Mouse (Mus musculus) erythroblast, embryonic 14.5 days (primary cell): ENCODE results near the gene Ccm2.

ENCODE experiments used
- GATA1 ChIP-seq: IDR thresholded peaks from 2 replicates; pipeline ENCODE4 v1.6.1; 2012; ENCODE audit warnings: low read length, inconsistent platforms, mixed read lengths
- TAL1 ChIP-seq: IDR thresholded peaks from 3 replicates; pipeline ENCODE4 v1.6.1; 2012; ENCODE audit warnings: low read length, inconsistent platforms, mixed read lengths

- TF ChIP-seq TAL1 (no peak), GATA1 (no peak)
Measured at GRCm38 (mm10) chr11:6550201-6550600, 3.5 kb downstream of the Ccm2 start.
